Mouse (Mus musculus) CD4-positive, CD25-positive, alpha-beta regulatory T cell, adult 2 months (primary cell): ENCODE data around the gene Ndufs3.
A peak's percentile ranks its signal among the peaks of the same experiment; 100 is the strongest.

Source experiments
- DNase-seq: peaks from one replicate; pipeline ENCODE4 v3.0.0-alpha.2; 2012; ENCODE audit warnings: low read depth, low spot score

Gene Ndufs3

GRCm38 (mm10) chr2:90850401-90850800 lies 54.2 kb downstream of the Ndufs3 start:
- DNase-seq, result no peak

- DNase-seq, result no peak
These were observed 56.3 kb downstream of the Ndufs3 start for GRCm38 (mm10) chr2:90848331-90848730.

DNA sequence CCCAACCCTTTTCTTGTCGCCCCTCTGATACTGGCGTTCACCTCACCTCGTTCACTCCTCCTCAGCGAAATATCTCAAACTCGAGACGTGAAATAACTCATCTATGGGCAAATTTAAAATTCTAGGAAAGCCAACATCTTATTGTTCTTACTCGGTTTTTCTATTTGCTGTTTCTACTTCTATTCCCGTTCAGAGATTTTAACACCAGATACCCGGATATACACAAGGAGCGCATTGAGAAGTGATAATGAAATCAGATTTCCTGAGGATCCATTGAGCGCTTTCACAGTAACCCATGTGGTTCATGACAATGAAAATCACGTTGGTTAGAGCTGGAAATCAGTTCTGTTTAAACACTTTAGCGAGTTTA lies 57.0 kb downstream of the Ndufs3 start:
- DNase-seq, result no peak

DNA sequence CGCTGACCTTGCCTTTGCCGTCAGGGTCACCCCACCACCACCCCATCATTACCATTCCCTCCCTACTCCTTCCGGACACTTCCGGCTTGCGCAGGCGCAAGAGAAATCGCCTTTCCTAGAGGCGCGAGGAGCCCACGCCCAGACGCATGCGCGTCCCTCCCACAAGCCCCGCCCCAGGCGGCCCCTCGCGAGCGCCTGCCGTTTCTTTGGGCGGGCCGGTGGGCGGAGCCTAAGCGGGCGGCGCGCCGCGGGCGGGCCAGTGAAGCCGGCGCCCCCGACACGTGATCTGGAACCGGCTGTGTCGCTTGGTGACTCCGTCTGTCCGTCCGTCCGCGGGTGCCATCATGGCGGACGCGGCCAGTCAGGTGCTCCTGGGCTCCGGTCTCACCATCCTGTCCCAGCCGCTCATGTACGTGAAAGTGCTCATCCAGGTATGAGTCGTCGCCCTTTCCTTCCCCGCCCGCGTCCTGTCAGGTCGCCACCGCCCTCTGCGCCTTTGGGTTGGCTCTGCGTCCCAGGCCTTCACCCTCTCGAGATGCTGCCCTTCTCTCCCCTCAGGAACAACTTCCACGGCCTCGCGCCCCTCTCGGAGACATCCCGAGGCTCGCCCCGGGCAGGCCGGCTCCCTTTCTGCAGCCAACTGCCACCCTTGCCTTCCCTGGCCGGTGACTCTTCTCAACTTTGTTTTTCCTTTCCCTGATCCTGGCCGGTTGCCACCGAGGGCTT lies 57.5 kb downstream of the Ndufs3 start, which contains the start of gene Mtch2:
TSS of gene Mtch2 (plus strand) at position 201 of the 726 bp plus-strand sequence.
- peak; percentile 97 for DNase-seq

- DNase-seq, result no peak
These were observed 58.1 kb downstream of the Ndufs3 start for GRCm38 (mm10) chr2:90846597-90846954.

DNA sequence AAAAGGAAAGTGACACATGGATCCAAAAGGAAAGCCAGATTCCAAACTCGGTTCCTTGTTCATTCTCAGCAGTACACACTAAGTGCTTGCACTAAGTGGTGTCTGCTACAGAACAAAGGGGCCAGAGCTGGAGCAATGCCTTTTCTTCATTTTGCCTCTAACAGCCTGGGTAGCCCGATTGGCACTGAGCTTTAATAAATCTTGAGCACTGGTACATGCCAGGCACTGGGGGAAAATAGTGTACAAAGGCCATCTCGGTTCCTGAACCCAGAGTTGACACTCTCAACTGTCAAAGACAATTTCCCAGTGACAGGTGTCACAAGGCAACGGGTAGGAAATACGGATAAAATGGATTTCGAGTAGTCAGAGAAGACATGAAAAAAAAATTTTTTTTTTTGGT lies 58.5 kb downstream of the Ndufs3 start:
- DNase-seq, result no peak

DNA sequence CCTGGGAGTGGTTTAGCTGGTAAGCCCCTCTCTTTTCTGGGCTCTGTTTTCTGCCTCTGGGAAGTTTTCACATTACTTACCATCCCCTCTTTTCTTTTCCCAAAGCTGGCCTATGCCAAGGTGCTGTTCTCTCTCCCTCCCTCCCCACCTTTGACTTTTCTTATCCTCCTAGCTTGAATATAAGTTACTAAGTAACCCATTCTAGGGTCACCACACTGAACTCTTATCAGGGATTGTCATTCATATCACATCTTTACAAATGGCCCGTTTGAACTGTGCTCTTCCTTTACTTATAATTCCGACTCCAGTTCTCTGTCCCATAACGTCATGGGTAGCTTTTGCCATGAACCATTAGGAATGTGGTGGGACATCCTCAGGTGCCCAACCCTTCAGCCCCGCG lies 59.4 kb downstream of the Ndufs3 start:
- DNase-seq, result no peak
